In genomic region chr1:131659512-131660085, GRCm38 (mm10) we compare ENCODE assay signal across 14 mouse cellular contexts. TPM values are rescaled to one million over a fixed set of nuclear protein-coding genes. Genes with fewer than 3 reads are reported as not detected.
"Had no signal": no experiment of that assay in that cellular context is flagged by ENCODE, and none has a peak within 500 bp of the region (broad histone marks: within the 10 kb centered on the region; RNA-seq: fewer than 3 reads in every experiment).

No protein-coding gene starts in this region.

- H3K27me3 ChIP-seq: limb, embryonic 12.5 days; liver, embryonic 15.5 days; midbrain, embryonic 13.5 days; neural tube, embryonic 15.5 days had no signal

- H3K9ac ChIP-seq: limb, embryonic 12.5 days; liver, embryonic 15.5 days; midbrain, embryonic 13.5 days; neural tube, embryonic 15.5 days had no signal

- H3K4me3 ChIP-seq: limb, embryonic 12.5 days; liver, embryonic 15.5 days; midbrain, embryonic 13.5 days; neural tube, embryonic 15.5 days had no signal

- H3K27ac ChIP-seq: kidney, postnatal 0 days; limb, embryonic 12.5 days; liver, embryonic 15.5 days; midbrain, embryonic 13.5 days; neural tube, embryonic 15.5 days; stomach, postnatal 0 days had no signal

- H3K4me2 ChIP-seq: limb, embryonic 12.5 days; liver, embryonic 11.5 days; liver, embryonic 15.5 days; midbrain, embryonic 13.5 days; neural tube, embryonic 15.5 days had no signal

- DNase-seq: kidney, postnatal 36 days; layer of hippocampus, adult 9-11 months; layer of hippocampus, postnatal 36 days; lung, adult 2 months; lung, postnatal 36 days had no signal

- ATAC-seq: lung, postnatal 0 days; midbrain, embryonic 13.5 days had no signal

- H3K9me3 ChIP-seq: limb, embryonic 12.5 days; liver, embryonic 15.5 days; midbrain, embryonic 13.5 days; neural tube, embryonic 15.5 days had no signal

- H3K36me3 ChIP-seq: limb, embryonic 12.5 days; midbrain, embryonic 13.5 days; neural tube, embryonic 15.5 days had no signal

RNA-seq across cellular contexts. Expression of gene Ctse, which starts 21.5 kb away (rescaled TPM):
- total RNA-seq: layer of hippocampus, postnatal 36 days; left cerebral cortex, postnatal 25 days had no signal
- polyA plus RNA-seq: midbrain, embryonic 13.5 days; neural tube, embryonic 15.5 days had no signal
